Mouse (Mus musculus): ENCODE data around the gene Klf15.

GRCm38 (mm10) chr6:90486176-90486921 is 24.0 kb downstream of the Klf15 start, which contains the start of gene Aldh1l1:
- no peak for TF ChIP-seq POLR2A (IDR thresholded peaks at IDR 0.05; ENCODE audit: borderline replicate concordance, insufficient read depth, low read length)
- no peak for TF ChIP-seq CTCF (IDR thresholded peaks at IDR 0.05; ENCODE audit: borderline replicate concordance, insufficient read depth, low read depth, low read length)

All from cerebellum, adult 2 months (tissue).